Mouse (Mus musculus) adrenal gland, postnatal 36 days (tissue): Measurements from ENCODE around the gene Kti12. TPM values are rescaled to one million over a fixed set of nuclear protein-coding genes. Genes with fewer than 3 reads are reported as not detected.

Source experiments
- DNase-seq, 2 experiments: peaks; one replicate each; pipeline ENCODE4 v3.0.0; 2021; ENCODE audit warnings: mixed read lengths in 1 of 2
- total RNA-seq, 2 experiments: library from RNA; stranded (reverse); gene quantifications; 2 replicates each; pipeline ENCODE4 v1.2.3; 2021

Gene Kti12
- total RNA-seq, 2 experiments from 2014 or later, result 33.4 to 39.0 TPM

DNA sequence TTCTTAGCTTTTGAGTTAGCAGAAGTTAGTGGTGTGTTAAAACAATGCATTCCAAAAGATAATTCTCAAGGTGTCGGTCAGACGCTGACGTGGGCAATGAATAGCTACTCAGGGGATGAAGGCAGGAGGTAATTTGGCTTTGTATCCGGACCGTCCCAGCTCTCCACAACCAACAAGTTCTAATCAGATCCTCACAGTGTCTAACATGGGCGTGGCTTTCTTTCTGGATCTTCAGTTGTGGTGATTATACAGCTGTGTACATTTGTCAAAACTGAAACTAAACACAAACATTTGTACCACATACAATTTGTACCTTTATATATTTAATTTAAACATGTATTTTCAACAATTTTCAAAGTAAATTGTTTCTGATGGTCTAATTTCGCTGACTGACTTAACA, 19.2 kb downstream of the Kti12 start:
- DNase-seq, result no peak

GRCm38 (mm10) chr4:108869730-108870374, 22.3 kb downstream of the Kti12 start:
- DNase-seq, result peak; percentile 74 to 85

DNA sequence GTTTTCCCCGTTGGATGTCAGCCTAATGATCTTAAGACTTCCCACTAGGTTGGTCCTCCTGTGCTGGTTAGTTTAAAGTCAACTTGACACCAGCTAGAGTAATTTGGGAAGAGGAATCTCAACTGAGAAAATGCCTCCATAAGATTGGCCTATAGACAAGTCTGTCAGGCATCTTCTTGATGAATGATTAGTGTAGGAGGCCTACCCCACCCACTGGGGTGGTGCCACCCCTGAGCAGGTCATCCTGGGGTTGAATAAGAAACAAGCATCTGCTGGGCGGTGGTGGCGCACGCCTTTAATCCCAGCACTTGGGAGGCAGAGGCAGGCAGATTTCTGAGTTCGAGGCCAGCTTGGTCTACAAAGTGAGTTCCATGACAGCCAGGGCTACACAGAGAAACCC, 26.2 kb downstream of the Kti12 start:
- DNase-seq, result no peak

- DNase-seq, result no peak
Observed at GRCm38 (mm10) chr4:108877901-108878300, 30.3 kb downstream of the Kti12 start.

GRCm38 (mm10) chr4:108878963-108879822, 31.6 kb downstream of the Kti12 start, which contains the start of gene Rab3b:
Gene Rab3b (plus strand): TSS chr4:108879063.
- DNase-seq, result peak; percentile 58 to 73

DNA sequence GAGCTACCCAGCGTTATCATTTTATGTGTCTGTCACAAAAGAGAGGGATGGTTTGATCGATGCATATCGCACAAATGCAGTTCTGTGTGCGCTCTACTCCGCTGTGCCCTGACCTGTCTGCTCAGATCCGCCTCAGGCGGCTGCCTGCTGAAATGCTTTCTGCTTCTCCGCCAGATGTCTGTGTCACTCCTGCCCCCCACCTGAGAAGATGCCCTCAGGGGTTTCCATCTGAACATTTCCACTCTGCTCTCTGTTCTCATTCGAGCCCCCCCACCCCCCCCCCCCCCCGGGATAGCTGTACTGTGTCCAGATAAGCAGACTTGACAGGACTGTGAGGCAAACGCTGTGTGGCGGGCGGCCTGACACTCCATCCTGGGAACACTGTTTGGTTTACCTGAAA, 36.2 kb downstream of the Kti12 start:
- DNase-seq, result peak; percentile 14 to 29

DNA sequence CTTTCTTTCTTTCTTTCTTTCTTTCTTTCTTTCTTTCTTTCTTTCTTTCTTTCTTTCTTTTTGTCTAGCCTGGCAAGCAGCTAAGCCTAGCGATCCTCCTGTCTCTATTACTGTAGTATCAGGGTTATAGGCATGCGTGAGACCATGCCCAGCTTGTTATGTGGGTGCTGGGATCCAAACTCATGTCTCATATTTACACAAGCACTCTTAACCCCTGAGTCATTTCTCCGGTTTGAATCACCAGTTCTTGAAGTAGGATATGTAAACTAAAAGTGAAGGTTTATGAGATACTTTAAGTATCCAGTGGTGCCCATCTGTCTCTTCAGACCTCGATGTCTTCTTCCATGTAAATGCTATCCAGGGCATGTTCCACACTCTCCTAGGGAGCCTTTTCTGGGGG, 39.9 kb downstream of the Kti12 start:
- DNase-seq, result no peak

DNA sequence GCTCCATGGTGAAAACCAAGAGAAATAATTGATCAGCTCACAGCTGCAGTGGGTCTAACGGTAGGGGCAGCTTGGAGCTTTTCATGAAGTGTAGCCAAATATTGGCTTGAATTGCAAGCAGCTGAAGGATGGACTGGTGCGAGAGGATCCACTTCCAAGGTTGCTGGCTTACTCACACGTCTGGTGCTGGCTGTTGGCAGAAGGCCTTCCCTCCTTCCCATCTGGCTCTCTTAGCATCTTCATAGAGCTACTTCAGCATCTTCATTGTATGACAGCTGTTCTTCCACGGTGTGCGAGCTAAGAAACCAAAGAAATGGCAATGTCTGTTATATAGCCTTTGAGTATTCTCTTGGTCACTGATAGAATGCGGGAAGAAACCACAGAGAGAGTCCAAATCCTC, 43.3 kb downstream of the Kti12 start:
- peak in 1 of 2 experiments; percentile 5 for DNase-seq

Other genes starting within 250 kb of the Kti12 start
- gene Cc2d1b, start 227.8 kb upstream of the Kti12 start, total RNA-seq, result 10 to 100 TPM; 34.3 to 50.1 TPM
- under 1 TPM; 0.23 to 0.56 TPM for gene 3110021N24Rik, start 128.1 kb upstream of the Kti12 start, total RNA-seq
- gene Zfyve9, start 67.0 kb upstream of the Kti12 start, total RNA-seq, result 10 to 100 TPM; 26.3 to 31.3 TPM
- 100 to 1,000 TPM; 112 to 159 TPM for gene Btf3l4, start 14.2 kb upstream of the Kti12 start, total RNA-seq
- gene Txndc12, start 13.2 kb upstream of the Kti12 start, total RNA-seq, result 10 to 100 TPM; 70.8 to 71.6 TPM
- not detected for gene A730015C16Rik, start 834 bp downstream of the Kti12 start, total RNA-seq
- gene Rab3b, start 31.3 kb downstream of the Kti12 start, total RNA-seq, result 10 to 100 TPM; 30.7 to 37.6 TPM
- 100 to 1,000 TPM; 115 to 125 TPM for gene Nrd1, start 152.9 kb downstream of the Kti12 start, total RNA-seq